Mouse (Mus musculus) retina, embryonic 14.5 days (tissue): ENCODE measurements around the gene Hpse.

Experiments
- DNase-seq: peaks from one replicate; pipeline ENCODE4 v3.0.0-alpha.2; 2015; ENCODE audit warnings: low spot score

Hpse gene

DNA sequence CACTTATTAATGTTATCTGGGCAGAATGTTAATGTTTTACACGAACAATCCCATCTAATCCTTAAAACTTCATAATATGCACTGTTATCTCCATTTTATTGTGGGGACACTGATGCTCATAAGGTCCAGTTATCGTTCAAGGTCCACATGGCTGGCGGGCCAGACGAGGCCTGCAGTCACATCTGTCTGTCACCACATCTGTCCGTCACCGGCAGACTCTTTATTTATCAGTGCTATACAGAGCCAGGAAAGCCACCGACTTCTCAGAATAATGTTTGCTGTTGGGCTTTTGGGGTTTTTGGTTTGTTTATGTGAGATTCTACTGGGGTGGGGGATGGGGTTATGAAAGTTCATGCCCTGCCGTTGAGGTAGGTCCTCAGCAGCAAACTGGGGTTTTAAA, 81.0 kb downstream of the Hpse start:
- no peak for DNase-seq

DNA sequence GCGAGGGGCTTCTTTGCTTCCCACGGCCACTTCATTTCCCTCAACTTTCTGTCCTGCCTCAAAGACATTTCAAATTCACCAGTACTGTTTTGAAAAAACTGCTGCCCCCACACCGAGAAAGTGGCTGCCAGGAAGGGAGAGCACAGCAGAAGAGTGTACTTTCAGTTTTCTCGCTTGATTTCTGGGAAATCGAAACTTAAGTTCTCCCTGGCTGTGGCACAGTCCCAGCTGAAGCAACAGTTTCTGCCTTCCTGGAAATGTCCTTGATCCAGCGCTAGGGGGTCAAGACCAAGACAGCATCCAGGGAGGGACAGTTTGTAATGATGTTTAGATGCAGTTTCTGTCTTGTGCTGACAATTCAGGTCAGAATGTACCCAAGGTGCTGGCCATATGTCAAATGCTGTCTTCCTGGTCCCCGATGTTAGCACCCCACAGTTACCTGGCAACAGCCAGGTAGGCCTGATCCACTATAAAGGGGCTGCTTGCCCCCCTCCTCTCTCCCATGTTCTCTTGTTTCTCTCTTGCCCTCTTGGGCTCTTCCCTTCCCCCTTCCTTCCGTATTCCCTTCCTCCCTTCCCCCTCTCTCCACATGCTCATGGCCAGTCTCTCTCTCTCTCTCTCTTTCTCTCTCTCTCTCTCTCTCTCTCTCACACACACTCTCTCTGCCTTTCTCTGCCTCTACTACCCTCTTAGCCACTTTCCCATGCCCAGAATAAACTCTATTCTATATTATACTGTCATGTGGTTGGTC, 82.5 kb downstream of the Hpse start:
- no peak for DNase-seq

GRCm38 (mm10) chr5:100635908-100636307, 83.6 kb downstream of the Hpse start:
- no peak for DNase-seq

DNA sequence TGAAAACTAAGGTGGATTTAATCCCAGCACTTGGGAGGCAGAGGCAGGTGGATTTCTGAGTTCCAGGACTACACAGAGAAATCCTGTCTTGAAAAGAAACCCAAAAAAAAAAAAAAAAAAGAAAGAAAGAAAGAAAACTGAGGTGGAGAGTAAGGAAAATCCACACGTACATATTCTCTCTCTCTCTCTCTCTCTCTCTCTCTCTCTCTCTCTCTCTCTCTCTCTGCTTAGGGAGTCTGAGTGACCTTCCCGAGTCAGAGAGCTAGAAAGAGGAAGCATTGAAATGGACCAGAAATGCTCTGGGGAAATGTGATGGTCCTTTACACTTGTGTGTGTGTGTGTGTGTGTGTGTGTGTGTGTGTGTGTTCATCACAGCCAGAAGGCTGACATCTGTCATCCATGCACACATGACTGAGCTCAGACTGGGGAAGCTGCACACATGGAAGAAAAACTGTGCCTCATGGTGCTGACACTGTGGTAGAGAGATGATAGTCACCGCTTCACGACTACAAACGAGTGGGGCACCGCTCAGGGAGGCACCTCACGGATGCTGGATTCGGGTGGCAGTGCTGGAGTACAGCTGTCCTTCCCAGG, 84.5 kb downstream of the Hpse start:
- no peak for DNase-seq

- DNase-seq: no peak
Observed at GRCm38 (mm10) chr5:100632540-100633129, 86.9 kb downstream of the Hpse start.
